Mouse (Mus musculus) B cell, adult 2 months (primary cell): Measurements from ENCODE around the gene Trpc2.

Experiments used
- DNase-seq, 2 experiments: peaks; one replicate each; pipeline ENCODE4 v3.0.0; 2022

Trpc2 gene

GRCm38 (mm10) chr7:102103555-102103954, 20.6 kb downstream of the Trpc2 start:
- no peak for DNase-seq

GRCm38 (mm10) chr7:102104126-102104525, 21.2 kb downstream of the Trpc2 start:
- no peak for DNase-seq

- peak; percentile 5 to 13 for DNase-seq
Observed at GRCm38 (mm10) chr7:102106700-102107141, 23.8 kb downstream of the Trpc2 start.

- DNase-seq: no peak
Observed at GRCm38 (mm10) chr7:102108206-102108605, 25.3 kb downstream of the Trpc2 start.

DNA sequence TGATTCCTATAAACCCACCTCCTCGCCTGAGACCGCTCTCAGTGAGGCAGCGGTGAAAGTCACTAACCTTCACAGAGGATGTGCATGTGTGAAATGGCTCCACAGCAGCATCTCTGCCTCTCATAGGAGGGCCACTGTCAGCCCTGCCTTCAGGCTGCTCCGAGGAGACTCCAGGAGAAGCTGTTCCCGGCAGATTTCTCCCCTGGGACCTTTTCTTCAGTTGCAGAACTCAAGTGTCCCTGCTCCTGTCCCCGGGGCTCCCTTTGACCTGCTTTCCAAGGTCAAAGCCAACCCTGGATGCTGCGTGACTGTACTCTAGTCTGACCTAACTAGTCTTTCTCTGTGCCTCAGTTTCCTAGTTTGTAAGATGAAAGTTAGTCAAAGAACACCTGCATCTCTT, 26.3 kb downstream of the Trpc2 start, which contains the start of gene Art5:
Art5 (minus strand) TSS at position 319 of the 400 bp plus-strand sequence.
- no peak for DNase-seq

DNA sequence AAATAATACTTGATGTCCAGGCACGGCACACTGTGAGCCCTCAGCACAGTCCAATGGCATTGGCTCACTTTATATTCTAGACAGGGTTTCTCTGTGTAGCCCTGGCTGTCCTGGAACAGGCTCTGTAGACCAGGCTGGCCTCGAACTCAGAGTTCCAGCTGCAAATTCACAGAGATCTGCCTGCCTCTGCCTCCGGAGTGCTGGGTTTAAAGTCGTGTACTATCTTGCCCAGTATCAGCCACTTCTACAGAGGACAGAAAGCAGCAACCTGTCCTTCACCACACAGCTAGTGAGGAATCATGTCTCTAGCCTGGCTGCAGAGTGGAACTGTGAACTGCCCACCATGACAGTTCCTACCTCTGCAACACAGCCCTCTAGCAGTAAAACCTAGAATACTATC, 26.8 kb downstream of the Trpc2 start:
- DNase-seq: no peak

- no peak for DNase-seq
Observed at GRCm38 (mm10) chr7:102113151-102113729, 30.3 kb downstream of the Trpc2 start.

DNA sequence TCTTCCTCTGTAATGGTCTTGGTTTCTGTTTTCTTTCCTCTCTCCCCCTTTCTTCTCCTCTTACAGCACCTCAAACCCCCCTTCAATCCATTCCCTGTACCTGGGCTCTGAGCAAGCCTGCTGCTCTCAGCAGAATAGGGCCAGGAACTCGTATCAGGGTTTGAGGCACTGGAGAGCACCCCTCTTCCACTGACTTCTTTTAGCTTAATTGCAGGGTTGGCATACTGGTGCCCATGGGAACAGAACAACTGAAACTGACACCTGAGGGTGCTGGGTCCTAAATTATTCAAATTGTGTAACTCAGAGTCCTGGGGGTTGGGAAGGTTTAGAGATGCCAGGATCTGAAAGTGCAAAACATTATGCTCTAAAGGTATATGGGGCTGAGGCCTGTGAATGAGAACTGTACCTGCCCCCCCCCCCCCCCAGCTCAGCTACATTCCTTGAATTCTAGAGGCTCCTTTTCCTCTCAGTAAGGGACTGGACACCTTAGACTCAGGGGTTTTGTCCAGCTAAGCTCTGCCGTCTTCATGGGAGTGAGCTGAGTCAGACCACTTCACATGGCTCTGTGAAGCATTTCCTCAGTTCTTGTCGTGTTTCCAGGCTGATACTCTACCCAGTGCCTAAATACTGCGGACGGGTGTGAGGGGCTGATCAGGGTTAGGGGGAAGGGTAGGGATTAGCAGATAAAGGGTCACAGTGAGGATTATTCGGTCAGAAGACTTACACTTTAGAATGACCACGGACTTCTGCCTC, 33.8 kb downstream of the Trpc2 start, which contains the start of gene Chrna10:
Chrna10 (minus strand) TSS at position 250 of the 753 bp plus-strand sequence.
- DNase-seq: no peak

GRCm38 (mm10) chr7:102117382-102117781, 34.5 kb downstream of the Trpc2 start:
- DNase-seq: no peak

DNA sequence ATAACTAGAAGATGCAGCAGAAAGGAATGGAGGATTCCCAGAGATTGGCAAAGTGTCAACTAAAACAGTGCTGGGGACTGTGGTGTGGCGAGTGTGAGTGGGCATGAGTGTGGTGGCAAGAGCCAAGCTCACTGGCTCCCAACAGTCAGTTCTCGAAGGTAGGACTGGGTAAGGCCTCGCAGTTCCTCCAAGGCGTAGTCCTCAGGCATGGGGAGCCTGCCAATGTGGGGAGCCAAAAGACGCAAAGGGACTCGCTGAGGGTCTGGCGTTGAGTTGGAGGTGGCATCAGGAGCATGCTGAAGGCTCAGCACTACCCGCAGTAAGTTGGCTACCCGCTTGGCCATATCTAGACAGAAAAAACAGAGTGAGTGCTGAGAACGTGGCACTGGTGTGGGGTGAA, 37.4 kb downstream of the Trpc2 start:
- no peak for DNase-seq

- DNase-seq: no peak
Observed at GRCm38 (mm10) chr7:102132395-102132794, 49.5 kb downstream of the Trpc2 start.

- DNase-seq: peak; percentile 61 to 62
Observed at GRCm38 (mm10) chr7:102137464-102137863, 54.5 kb downstream of the Trpc2 start.

DNA sequence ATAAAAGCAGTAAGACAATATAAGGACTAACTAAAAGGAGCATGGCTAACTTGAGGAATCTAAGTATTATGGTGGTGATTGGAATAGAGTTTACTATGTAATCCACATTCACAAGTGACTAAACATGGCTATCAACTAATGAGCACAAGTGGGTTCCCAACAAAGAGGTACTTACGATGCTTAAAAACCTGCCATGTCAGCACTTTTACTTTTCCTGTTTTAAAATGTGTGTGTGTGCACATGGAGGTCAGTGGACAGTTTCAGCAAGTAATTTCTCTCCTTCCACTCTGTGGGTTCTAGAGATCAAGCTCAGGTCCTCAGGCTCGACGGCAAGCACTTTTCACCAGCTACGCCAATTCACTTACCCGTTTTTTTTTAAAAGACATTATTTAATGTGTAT, 55.0 kb downstream of the Trpc2 start:
- DNase-seq: no peak
